Mouse (Mus musculus) bone marrow macrophage, adult 2 months (primary cell): ENCODE measurements around the gene Mmp17.

Source experiments
- CTCF ChIP-seq: IDR thresholded peaks from 2 replicates; pipeline ENCODE4 v1.5.1; 2012; ENCODE audit warnings: low read depth, mild to moderate bottlenecking, low read length, moderate library complexity
- POLR2A ChIP-seq: IDR thresholded peaks from 2 replicates; pipeline ENCODE4 v1.6.1; 2012; ENCODE audit warnings: mild to moderate bottlenecking, low read depth, low read length, borderline replicate concordance

- TF ChIP-seq CTCF: no peak
- no peak for TF ChIP-seq POLR2A
Measured at GRCm38 (mm10) chr5:129607476-129607875, 23.5 kb downstream of the Mmp17 start.
